Mouse (Mus musculus) lung, postnatal 14 days (tissue): ENCODE results near the gene Emb.

Experiments used
- DNase-seq: peaks from one replicate; pipeline ENCODE4 v3.0.0; 2021

Gene Emb

GRCm38 (mm10) chr13:117220501-117221321, 12.4 kb downstream of the Emb start, which contains the start of gene Gm17509:
Gm17509 (minus strand) TSS chr13:117221075.
- DNase-seq = peak; percentile 64

GRCm38 (mm10) chr13:117223125-117223524, 14.8 kb downstream of the Emb start:
- no peak for DNase-seq

GRCm38 (mm10) chr13:117224901-117225300, 16.6 kb downstream of the Emb start:
- DNase-seq = no peak

GRCm38 (mm10) chr13:117225561-117225960, 17.2 kb downstream of the Emb start:
- DNase-seq = no peak

- no peak for DNase-seq
Observed at GRCm38 (mm10) chr13:117230371-117231110, 22.2 kb downstream of the Emb start.

GRCm38 (mm10) chr13:117233808-117234207, 25.5 kb downstream of the Emb start:
- DNase-seq = no peak

GRCm38 (mm10) chr13:117234486-117234885, 26.1 kb downstream of the Emb start:
- DNase-seq = no peak

GRCm38 (mm10) chr13:117235530-117236212, 27.3 kb downstream of the Emb start:
- DNase-seq = peak; percentile 59

- no peak for DNase-seq
Observed at GRCm38 (mm10) chr13:117237111-117237510, 28.8 kb downstream of the Emb start.

GRCm38 (mm10) chr13:117242063-117242462, 33.7 kb downstream of the Emb start:
- DNase-seq = no peak

GRCm38 (mm10) chr13:117242621-117243020, 34.3 kb downstream of the Emb start:
- no peak for DNase-seq

GRCm38 (mm10) chr13:117260704-117261103, 52.4 kb downstream of the Emb start:
- DNase-seq = no peak

- DNase-seq = no peak
Observed at GRCm38 (mm10) chr13:117266156-117266555, 57.8 kb downstream of the Emb start.

- DNase-seq = no peak
Observed at GRCm38 (mm10) chr13:117267963-117268362, 59.6 kb downstream of the Emb start.

GRCm38 (mm10) chr13:117284036-117284435, 75.7 kb downstream of the Emb start:
- peak; percentile 10 for DNase-seq

- no peak for DNase-seq
Observed at GRCm38 (mm10) chr13:117286939-117287338, 78.6 kb downstream of the Emb start.

GRCm38 (mm10) chr13:117287400-117287799, 79.1 kb downstream of the Emb start:
- no peak for DNase-seq

GRCm38 (mm10) chr13:117289494-117290270, 81.3 kb downstream of the Emb start:
- peak; percentile 83 for DNase-seq

GRCm38 (mm10) chr13:117311446-117312225, 103.3 kb downstream of the Emb start:
- DNase-seq = peak; percentile 79
